Mouse (Mus musculus): ENCODE measurements around the gene Smox.

GRCm38 (mm10) chr2:131484182-131484581 lies 7.1 kb upstream of the Smox start:
- no peak for TF ChIP-seq CTCF (IDR thresholded peaks at IDR 0.05; ENCODE audit: low read depth)
- no peak for TF ChIP-seq EP300 (optimal IDR thresholded peaks at IDR 0.05)

Measured in stomach, postnatal 0 days (tissue).